Mouse (Mus musculus) neural tube, embryonic 13.5 days (tissue): Measurements from ENCODE around the gene Bcat1. TPM values are rescaled to one million over a fixed set of nuclear protein-coding genes. Genes with fewer than 3 reads are reported as not detected.

Experiments
- ATAC-seq: fragments of 200-750 bp; cut with Nextera tagmentation; 2 replicates; pipeline ENCODE4 v1.8.0; 2017; ENCODE audit warnings: low read depth, mild to moderate bottlenecking, moderate TSS enrichment, moderate library complexity
- H3K27ac ChIP-seq: fragments of 300-500 bp; sonication (generic); replicated peaks from 2 replicates; pipeline ENCODE4 v1.5.1; 2015; ENCODE audit warnings: moderate library complexity, mild to moderate bottlenecking, inconsistent platforms
- H3K27me3 ChIP-seq: fragments of 300-500 bp; sonication (generic); 2 replicates; pipeline ENCODE4 v1.6.1; 2015; ENCODE audit warnings: mild to moderate bottlenecking, inconsistent platforms
- H3K36me3 ChIP-seq: fragments of 300-500 bp; sonication (generic); 2 replicates; pipeline ENCODE4 v1.6.1; 2015; ENCODE audit warnings: mild to moderate bottlenecking, inconsistent platforms
- H3K4me1 ChIP-seq: fragments of 300-500 bp; sonication (generic); replicated peaks from 2 replicates; pipeline ENCODE4 v1.6.1; 2015; ENCODE audit warnings: inconsistent platforms
- H3K4me2 ChIP-seq: fragments of 300-500 bp; sonication (generic); 2 replicates; pipeline ENCODE4 v1.6.1; 2015; ENCODE audit warnings: inconsistent platforms, mild to moderate bottlenecking, moderate library complexity
- H3K4me3 ChIP-seq: fragments of 300-500 bp; sonication (generic); 2 replicates; pipeline ENCODE4 v1.5.1; 2015; ENCODE audit warnings: mild to moderate bottlenecking, inconsistent platforms
- H3K9ac ChIP-seq: fragments of 300-500 bp; sonication (generic); 2 replicates; pipeline ENCODE4 v1.6.1; 2015; ENCODE audit warnings: moderate library complexity, mild to moderate bottlenecking, inconsistent platforms
- H3K9me3 ChIP-seq: fragments of 300-500 bp; sonication (generic); 2 replicates; pipeline ENCODE4 v1.6.1; 2016; ENCODE audit warnings: inconsistent platforms
- WGBS: fragments of 180-500 bp; shearing (Covaris S2); methylation state at CpG from one replicate; pipeline ENCODE4 v1.1.7; 2015; 5-methylcytosine and 5-hydroxymethylcytosine counted together
- polyA plus RNA-seq: library from polyadenylated mRNA; unstranded; fragments of >200 nt; fragmentation: Nextera tagmentation; extraction: Ambion mirVana; gene quantifications from 2 replicates; pipeline ENCODE4 v1.2.1, GENCODE M21; 2015

Bcat1 gene
- polyA plus RNA-seq, 1 experiment from 2014 or later = 88.7 TPM

DNA sequence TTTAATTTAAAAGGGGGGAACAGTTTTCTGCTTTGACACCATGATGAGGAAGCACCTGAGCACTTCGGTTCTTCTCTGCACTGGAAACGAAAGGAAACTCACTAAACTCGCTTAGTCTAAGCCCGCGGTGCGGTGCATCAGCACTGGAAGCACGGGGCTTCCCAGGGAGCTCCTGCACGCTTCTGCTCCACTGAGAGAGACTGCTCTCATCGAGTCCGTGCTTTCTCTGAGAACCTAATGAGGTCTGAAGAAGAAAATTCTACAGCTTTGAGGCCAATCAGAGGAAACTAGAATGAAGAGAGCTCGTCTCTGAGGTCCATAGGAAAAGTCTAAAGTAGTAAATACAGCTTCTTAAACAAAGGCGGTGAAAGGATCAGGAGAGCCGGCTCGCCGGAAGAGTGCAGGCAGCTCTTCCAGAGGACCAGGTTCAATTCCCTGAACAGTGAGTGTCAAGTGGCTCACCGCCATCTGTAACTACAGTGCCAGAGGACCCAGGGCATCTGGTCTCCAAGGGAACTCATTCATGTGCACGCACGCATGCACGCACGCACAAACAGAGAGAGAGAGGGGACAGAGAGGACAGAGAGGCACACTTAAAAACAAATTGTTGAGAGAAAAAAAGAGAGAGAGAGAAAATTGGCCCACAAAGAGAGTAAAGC is 30.9 kb downstream of the Bcat1 start:
- H3K4me2 ChIP-seq = peak overlapping the region; percentile 76
- H3K36me3 ChIP-seq = no peaks in the 10 kb centered on the region
- peak overlapping the region; percentile 60 for H3K9ac ChIP-seq
- H3K27ac ChIP-seq = no peak overlapping the region
- no peaks in the 10 kb centered on the region for H3K9me3 ChIP-seq
- H3K4me3 ChIP-seq = peak overlapping the region; percentile 61
- WGBS = 62% methylated on average over 20 of the region's 20 CpGs
- no peaks in the 10 kb centered on the region for H3K27me3 ChIP-seq
- ATAC-seq = no peak
- H3K4me1 ChIP-seq = peaks cover 55% of the 10 kb centered on the region

- WGBS = 25% methylated on average over 7 of the region's 7 CpGs
- no peaks in the 10 kb centered on the region for H3K9me3 ChIP-seq
- peaks cover 30% of the 10 kb centered on the region for H3K4me1 ChIP-seq
- H3K4me2 ChIP-seq = peak overlapping the region; percentile 29
- 0 out of 2 replicates have a peak, but pooled peaks have one; percentile 15 for ATAC-seq
- peaks cover 27% of the 10 kb centered on the region for H3K36me3 ChIP-seq
- peak overlapping the region; percentile 47; the same call in 1 of the 2 replicates for H3K9ac ChIP-seq
- no peaks in the 10 kb centered on the region for H3K27me3 ChIP-seq
- H3K4me3 ChIP-seq = no peak overlapping the region
- H3K27ac ChIP-seq = peak overlapping the region; percentile 33; the same call in 1 of the 2 replicates
Observed at GRCm38 (mm10) chr6:145040732-145041131, 35.3 kb downstream of the Bcat1 start.

- H3K9ac ChIP-seq = no peak overlapping the region
- WGBS = 94% methylated on average over 1 of the region's 1 CpGs
- peaks cover 47% of the 10 kb centered on the region for H3K36me3 ChIP-seq
- peaks cover 16% of the 10 kb centered on the region for H3K4me1 ChIP-seq
- H3K4me2 ChIP-seq = no peak overlapping the region
- H3K27me3 ChIP-seq = no peaks in the 10 kb centered on the region
- H3K4me3 ChIP-seq = no peak overlapping the region
- ATAC-seq = no peak
- no peaks in the 10 kb centered on the region for H3K9me3 ChIP-seq
- H3K27ac ChIP-seq = no peak overlapping the region
Observed at GRCm38 (mm10) chr6:145037626-145038025, 38.4 kb downstream of the Bcat1 start.

- Histone ChIP-seq H3K27ac (no peak overlapping the region), H3K9me3 (no peaks in the 10 kb centered on the region), H3K4me3 (no peak overlapping the region), H3K4me1 (peaks cover 1% of the 10 kb centered on the region), H3K9ac (no peak overlapping the region), H3K4me2 (no peak overlapping the region), H3K36me3 (peaks cover 67% of the 10 kb centered on the region), H3K27me3 (no peaks in the 10 kb centered on the region)
- 92% methylated on average over 9 of the region's 9 CpGs for WGBS
- ATAC-seq = no peak
Observed at GRCm38 (mm10) chr6:145035412-145035811, 40.6 kb downstream of the Bcat1 start.

DNA sequence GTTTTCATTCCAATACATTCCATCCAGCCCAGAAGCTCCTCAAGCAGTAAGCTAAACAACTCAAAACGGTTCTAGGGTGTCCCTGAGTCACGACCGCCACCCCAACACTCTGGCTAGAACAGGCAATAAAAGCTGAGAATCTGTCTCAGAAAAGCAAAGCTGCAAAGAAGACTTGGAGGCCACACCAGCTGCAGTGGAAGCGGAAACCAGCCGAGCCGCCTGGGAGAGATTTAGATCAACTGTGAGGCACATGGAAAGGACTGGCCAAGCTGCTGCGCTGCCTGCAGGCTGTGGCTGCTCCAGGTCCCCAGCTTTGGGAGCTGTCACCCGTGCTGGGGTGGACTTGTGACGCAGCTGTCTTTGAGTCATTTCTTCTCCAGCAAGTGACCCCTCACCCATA is 45.4 kb downstream of the Bcat1 start:
- Histone ChIP-seq H3K9me3 (no peaks in the 10 kb centered on the region), H3K4me1 (no peaks in the 10 kb centered on the region), H3K4me3 (no peak overlapping the region), H3K27ac (no peak overlapping the region), H3K36me3 (peaks cover 63% of the 10 kb centered on the region), H3K9ac (no peak overlapping the region), H3K27me3 (no peaks in the 10 kb centered on the region), H3K4me2 (no peak overlapping the region)
- ATAC-seq = no peak
- 85% methylated on average over 9 of the region's 9 CpGs for WGBS

DNA sequence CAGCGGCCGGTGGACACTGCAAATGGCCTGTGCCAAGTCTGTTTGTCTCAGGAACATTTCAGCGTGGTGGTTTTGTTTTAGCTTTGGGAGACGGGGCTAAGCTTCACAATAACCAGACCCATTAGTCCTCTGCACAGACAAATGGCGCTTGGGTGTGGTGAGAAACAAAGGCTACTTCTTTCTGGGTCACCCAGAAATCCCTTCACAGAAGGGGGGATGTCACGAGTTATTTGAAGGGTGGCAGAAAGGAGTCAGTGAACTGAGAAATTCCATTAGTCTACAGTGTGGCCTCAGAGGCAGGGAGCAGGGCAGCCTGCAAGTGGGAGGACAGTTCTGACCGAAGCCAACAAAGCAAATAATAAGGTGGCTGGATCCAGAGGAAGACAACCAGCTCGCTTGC is 52.0 kb downstream of the Bcat1 start:
- H3K9ac ChIP-seq = no peak overlapping the region
- no peak overlapping the region for H3K27ac ChIP-seq
- H3K9me3 ChIP-seq = no peaks in the 10 kb centered on the region
- no peak overlapping the region for H3K4me3 ChIP-seq
- no peaks in the 10 kb centered on the region for H3K4me1 ChIP-seq
- H3K36me3 ChIP-seq = peaks cover 66% of the 10 kb centered on the region
- no peak overlapping the region for H3K4me2 ChIP-seq
- no peak; the same call in 1 of the 2 replicates for ATAC-seq
- WGBS = 32% methylated on average over 8 of the region's 8 CpGs
- H3K27me3 ChIP-seq = no peaks in the 10 kb centered on the region

- Histone ChIP-seq H3K4me3 (no peak overlapping the region), H3K27ac (no peak overlapping the region), H3K4me2 (no peak overlapping the region), H3K27me3 (no peaks in the 10 kb centered on the region), H3K9me3 (no peaks in the 10 kb centered on the region), H3K9ac (no peak overlapping the region), H3K4me1 (no peaks in the 10 kb centered on the region), H3K36me3 (peaks cover 69% of the 10 kb centered on the region)
- WGBS = 77% methylated on average over 14 of the region's 14 CpGs
- no peak for ATAC-seq
Observed at GRCm38 (mm10) chr6:145022966-145023725, 52.8 kb downstream of the Bcat1 start.

GRCm38 (mm10) chr6:145022349-145022748 is 53.6 kb downstream of the Bcat1 start:
- ATAC-seq = no peak
- no peak overlapping the region for H3K9ac ChIP-seq
- no peaks in the 10 kb centered on the region for H3K27me3 ChIP-seq
- no peaks in the 10 kb centered on the region for H3K4me1 ChIP-seq
- 49% methylated on average over 5 of the region's 5 CpGs for whole genome bisulfite sequencing
- no peak overlapping the region for H3K27ac ChIP-seq
- peaks cover 77% of the 10 kb centered on the region for H3K36me3 ChIP-seq
- no peak overlapping the region for H3K4me2 ChIP-seq
- H3K9me3 ChIP-seq = no peaks in the 10 kb centered on the region
- H3K4me3 ChIP-seq = no peak overlapping the region

DNA sequence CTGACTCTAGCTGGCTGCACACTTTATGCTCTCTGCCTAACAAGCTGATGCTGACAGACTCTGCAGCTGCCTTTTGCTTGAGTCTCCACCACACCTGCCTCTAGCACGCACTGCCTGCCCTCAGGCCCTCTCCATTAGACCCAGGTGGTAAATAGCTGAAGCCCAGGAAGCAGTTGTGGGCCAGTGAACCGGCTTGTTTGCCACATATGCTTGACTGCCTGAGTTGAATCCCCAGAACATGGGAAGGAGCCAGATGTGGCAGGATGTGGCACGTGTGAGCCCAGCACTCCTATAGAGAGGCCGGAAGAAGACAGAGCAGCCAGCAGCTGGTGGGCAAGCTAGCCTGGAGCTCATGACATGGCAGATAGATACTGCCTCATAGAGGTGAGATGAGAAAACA is 55.4 kb downstream of the Bcat1 start:
- Histone ChIP-seq H3K27me3 (no peaks in the 10 kb centered on the region), H3K4me1 (no peaks in the 10 kb centered on the region), H3K4me3 (no peak overlapping the region), H3K36me3 (peaks cover 86% of the 10 kb centered on the region), H3K9me3 (no peaks in the 10 kb centered on the region), H3K9ac (no peak overlapping the region), H3K27ac (no peak overlapping the region), H3K4me2 (no peak overlapping the region)
- ATAC-seq = peak; percentile 17; the same call in 1 of the 2 replicates
- WGBS = 68% methylated on average over 4 of the region's 4 CpGs

DNA sequence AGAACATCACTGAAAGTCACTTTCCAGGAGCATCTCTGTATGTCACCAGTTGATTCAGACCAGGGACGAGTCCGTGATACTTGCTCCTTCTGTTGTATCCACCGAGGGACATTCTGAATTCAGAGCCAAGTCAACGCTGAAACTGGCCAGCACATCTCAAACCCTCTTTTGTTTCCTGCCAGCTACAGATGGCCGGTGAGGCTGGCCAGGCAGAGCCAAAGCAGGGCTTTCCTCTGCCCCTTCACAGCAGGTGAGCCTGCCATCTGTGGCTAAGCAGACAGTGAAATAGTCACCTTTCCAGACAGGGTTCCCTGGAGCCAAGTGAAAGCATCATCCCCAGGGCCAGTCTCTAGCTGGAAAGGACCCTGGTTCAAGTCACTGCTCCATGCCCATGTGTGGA is 57.7 kb downstream of the Bcat1 start:
- H3K27ac ChIP-seq = no peak overlapping the region
- no peak overlapping the region for H3K4me3 ChIP-seq
- H3K9me3 ChIP-seq = no peaks in the 10 kb centered on the region
- no peaks in the 10 kb centered on the region for H3K4me1 ChIP-seq
- no peaks in the 10 kb centered on the region for H3K27me3 ChIP-seq
- no peak overlapping the region for H3K9ac ChIP-seq
- 85% methylated on average over 5 of the region's 5 CpGs for WGBS
- ATAC-seq = no peak
- H3K4me2 ChIP-seq = no peak overlapping the region
- H3K36me3 ChIP-seq = peaks cover 84% of the 10 kb centered on the region

GRCm38 (mm10) chr6:145017508-145017907 is 58.5 kb downstream of the Bcat1 start:
- Histone ChIP-seq H3K9ac (no peak overlapping the region), H3K27ac (no peak overlapping the region), H3K9me3 (no peaks in the 10 kb centered on the region), H3K4me3 (no peak overlapping the region), H3K4me1 (peaks cover 5% of the 10 kb centered on the region; the same call in 1 of the 2 replicates), H3K36me3 (peaks cover 85% of the 10 kb centered on the region), H3K4me2 (no peak overlapping the region), H3K27me3 (no peaks in the 10 kb centered on the region)
- 96% methylated on average over 4 of the region's 4 CpGs for WGBS
- ATAC-seq = no peak

- peaks cover 5% of the 10 kb centered on the region; the same call in 1 of the 2 replicates for H3K4me1 ChIP-seq
- no peak overlapping the region for H3K27ac ChIP-seq
- H3K4me2 ChIP-seq = no peak overlapping the region
- no peak for ATAC-seq
- H3K36me3 ChIP-seq = peaks cover 85% of the 10 kb centered on the region
- no peaks in the 10 kb centered on the region for H3K9me3 ChIP-seq
- no peaks in the 10 kb centered on the region for H3K27me3 ChIP-seq
- no peak overlapping the region for H3K4me3 ChIP-seq
- 96% methylated on average over 16 of the region's 16 CpGs for WGBS
- H3K9ac ChIP-seq = no peak overlapping the region
Observed at GRCm38 (mm10) chr6:145016639-145017038, 59.3 kb downstream of the Bcat1 start.
